Mouse (Mus musculus) ES-Bruce4 (cell line): ENCODE measurements around the gene Prrg2. TPM values are rescaled to one million over a fixed set of nuclear protein-coding genes. Genes with fewer than 3 reads are reported as not detected.

Source experiments
- H3K27ac ChIP-seq: 2 replicates; pipeline ENCODE4 v1.5.1; 2012; ENCODE audit warnings: low read length, inconsistent platforms; ENCODE audit not compliant: insufficient read depth
- H3K27me3 ChIP-seq: 2 replicates; pipeline ENCODE4 v1.6.1; 2012; ENCODE audit warnings: mild to moderate bottlenecking, low read length, inconsistent platforms; ENCODE audit not compliant: control insufficient read depth, poor library complexity, insufficient read depth, severe bottlenecking
- H3K36me3 ChIP-seq: 2 replicates; pipeline ENCODE4 v1.6.1; 2012; ENCODE audit warnings: inconsistent platforms, mild to moderate bottlenecking, low read length, moderate library complexity; ENCODE audit not compliant: control insufficient read depth, poor library complexity, insufficient read depth, severe bottlenecking
- H3K4me1 ChIP-seq: one replicate; pipeline ENCODE4 v1.8.1; 2011; ENCODE audit warnings: low read length; ENCODE audit not compliant: control insufficient read depth, insufficient read depth
- H3K4me3 ChIP-seq: 2 replicates; pipeline ENCODE4 v1.5.1; 2011; ENCODE audit warnings: low read depth, mild to moderate bottlenecking, low read length
- H3K9ac ChIP-seq: 2 replicates; pipeline ENCODE4 v1.6.1; 2012; ENCODE audit warnings: low read depth, mild to moderate bottlenecking, inconsistent platforms; ENCODE audit not compliant: poor library complexity, severe bottlenecking
- H3K9me3 ChIP-seq: replicated peaks from 2 replicates; pipeline ENCODE4 v1.6.1; 2012; ENCODE audit warnings: mild to moderate bottlenecking, low read length, inconsistent platforms; ENCODE audit not compliant: control insufficient read depth, poor library complexity, insufficient read depth, severe bottlenecking
- CTCF ChIP-seq: IDR thresholded peaks from one replicate; pipeline ENCODE4 v1.8.1; 2011; ENCODE audit warnings: low read depth, low read length
- EP300 ChIP-seq: IDR thresholded peaks from 2 replicates; pipeline ENCODE4 v1.6.1; 2011; ENCODE audit warnings: low read depth, low read length; ENCODE audit not compliant: insufficient read depth
- POLR2A ChIP-seq: IDR thresholded peaks from one replicate; pipeline ENCODE4 v1.8.1; 2011; ENCODE audit warnings: low read length; ENCODE audit not compliant: insufficient read depth
- polyA plus RNA-seq: library from polyadenylated mRNA; stranded (reverse); fragments of >200 nt; gene quantifications from 2 replicates; pipeline ENCODE4 v1.2.4, GENCODE M21; 2011; ENCODE audit warnings: low read depth; ENCODE audit not compliant: missing spikeins, insufficient read depth, insufficient read length

Prrg2 gene
- polyA plus RNA-seq, 1 experiment = 12.0 TPM

DNA sequence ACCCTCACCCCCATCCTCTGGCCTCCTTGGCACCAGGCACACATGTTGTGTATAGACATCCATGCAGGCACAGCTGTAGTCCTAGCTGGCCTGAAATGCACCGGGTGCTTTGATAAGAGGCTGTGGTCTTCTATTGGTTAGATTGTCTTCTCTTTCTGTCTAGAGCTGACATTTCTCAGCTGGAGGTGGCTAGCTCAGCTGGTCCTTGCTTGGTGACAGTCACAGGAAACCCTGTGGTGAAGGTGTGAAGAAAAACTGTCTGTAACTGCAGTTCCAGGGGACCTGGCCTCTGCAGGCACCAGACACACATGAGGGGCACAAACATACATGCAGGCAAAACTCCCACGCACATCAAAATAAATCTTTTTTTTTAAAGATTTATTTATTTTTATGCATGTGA lies 7.2 kb upstream of the Prrg2 start:
- no peak overlapping the region for H3K27ac ChIP-seq
- no peak overlapping the region for H3K9ac ChIP-seq
- H3K9me3 ChIP-seq = no peaks in the 10 kb centered on the region
- TF ChIP-seq POLR2A (no peak), EP300 (no peak), CTCF (no peak)
- H3K4me1 ChIP-seq = no peaks in the 10 kb centered on the region
- no peaks in the 10 kb centered on the region for H3K27me3 ChIP-seq
- H3K4me3 ChIP-seq = no peak overlapping the region
- no peaks in the 10 kb centered on the region for H3K36me3 ChIP-seq

DNA sequence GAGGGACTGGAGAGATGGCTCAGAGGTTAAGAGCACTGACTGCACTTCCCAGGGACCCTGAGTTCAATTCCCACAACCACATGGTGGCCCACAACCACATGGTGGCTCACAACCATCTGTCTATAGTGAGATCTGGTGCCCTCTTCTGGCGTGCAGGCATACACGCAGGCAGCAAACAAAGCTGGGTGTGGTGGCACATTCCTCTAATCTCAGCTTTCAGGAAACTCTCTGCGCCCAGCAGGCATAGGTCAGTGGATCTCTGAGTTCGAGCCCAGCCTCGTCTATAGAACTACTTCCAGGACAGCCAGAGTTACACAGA lies 5.5 kb upstream of the Prrg2 start:
- Histone ChIP-seq H3K9ac (peak overlapping the region; percentile 24; the same call in 1 of the 2 replicates), H3K9me3 (no peaks in the 10 kb centered on the region), H3K36me3 (no peaks in the 10 kb centered on the region), H3K27me3 (no peaks in the 10 kb centered on the region), H3K4me1 (no peaks in the 10 kb centered on the region), H3K4me3 (no peak overlapping the region), H3K27ac (peak overlapping the region; percentile 68)
- TF ChIP-seq CTCF (peak; percentile 99), POLR2A (no peak), EP300 (peak; percentile 80; the same call in 1 of the 2 replicates)

DNA sequence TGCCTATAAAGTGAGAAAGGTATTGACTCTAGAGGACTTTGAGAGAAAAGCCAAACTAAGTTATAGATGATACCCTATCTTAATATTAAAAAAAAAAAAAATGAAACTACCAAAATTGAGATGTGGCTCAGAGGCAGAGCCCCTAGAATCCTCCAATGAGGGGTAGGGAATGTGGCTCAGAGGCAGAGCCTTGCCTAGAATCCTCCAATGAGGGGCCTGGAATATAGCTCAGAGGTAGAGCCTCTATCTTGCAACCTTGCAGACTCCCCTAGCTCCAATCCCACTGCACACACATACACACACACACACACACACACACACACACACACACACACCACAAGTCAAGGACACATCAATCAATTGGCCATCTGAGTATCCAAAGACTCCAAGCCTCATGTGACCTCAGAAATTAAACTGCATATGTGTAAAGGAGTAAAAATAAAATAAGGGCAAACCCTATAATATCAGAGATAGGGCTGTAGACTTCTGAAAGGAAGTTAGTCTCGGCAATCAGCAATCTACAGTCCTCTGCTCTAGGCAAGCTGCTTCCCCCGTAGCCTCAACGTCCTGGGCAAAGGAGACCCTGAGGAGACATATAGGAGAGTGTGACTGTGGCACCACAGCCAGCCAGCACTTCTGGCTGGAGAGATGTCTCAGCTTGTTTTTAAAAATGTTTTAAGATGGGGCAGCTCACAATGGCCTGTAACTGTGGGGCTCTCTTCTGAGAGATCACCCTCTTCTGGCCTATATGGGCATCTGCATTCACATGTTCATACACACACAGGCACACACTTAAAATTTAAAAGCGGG lies 4.9 kb upstream of the Prrg2 start:
- Histone ChIP-seq H3K9ac (peak overlapping the region; percentile 24; the same call in 1 of the 2 replicates), H3K36me3 (no peaks in the 10 kb centered on the region), H3K4me1 (no peaks in the 10 kb centered on the region), H3K4me3 (no peak overlapping the region), H3K27me3 (no peaks in the 10 kb centered on the region), H3K9me3 (no peaks in the 10 kb centered on the region), H3K27ac (peak overlapping the region; percentile 68)
- TF ChIP-seq POLR2A (no peak), EP300 (no peak), CTCF (no peak)

DNA sequence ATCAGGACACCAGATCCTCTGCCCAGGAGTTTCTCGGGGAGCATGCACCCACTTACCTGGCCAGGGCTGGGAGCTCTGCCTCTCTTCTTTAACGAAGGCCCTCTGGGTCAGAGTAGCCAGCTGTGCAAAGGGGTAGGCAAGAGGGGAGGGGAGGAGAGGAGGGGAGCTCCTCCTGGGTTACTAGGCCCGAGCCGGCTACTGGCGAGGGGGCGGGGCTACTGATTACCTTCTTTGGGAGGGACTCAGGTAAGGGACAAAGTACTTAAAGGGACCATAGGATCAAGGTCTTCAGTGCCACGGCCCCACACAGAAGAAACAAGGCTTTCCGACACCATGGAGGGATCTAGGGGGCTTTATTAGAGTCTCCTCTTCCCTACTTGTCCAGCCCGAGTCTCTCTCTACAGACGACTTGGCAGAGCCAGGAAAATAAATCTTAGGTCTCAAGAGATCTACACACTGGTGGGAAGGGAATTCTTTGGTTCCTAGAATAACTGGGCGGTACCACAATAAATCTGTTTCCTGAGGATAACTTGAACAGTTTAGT lies 873 bp downstream of the Prrg2 start:
- no peaks in the 10 kb centered on the region for H3K36me3 ChIP-seq
- no peak overlapping the region for H3K27ac ChIP-seq
- no peaks in the 10 kb centered on the region for H3K4me1 ChIP-seq
- H3K9ac ChIP-seq = peak overlapping the region; percentile 15; the same call in 1 of the 2 replicates
- H3K9me3 ChIP-seq = no peaks in the 10 kb centered on the region
- no peak for TF ChIP-seq EP300
- no peak for TF ChIP-seq CTCF
- TF ChIP-seq POLR2A = no peak
- H3K27me3 ChIP-seq = no peaks in the 10 kb centered on the region
- H3K4me3 ChIP-seq = peak overlapping the region; percentile 54

DNA sequence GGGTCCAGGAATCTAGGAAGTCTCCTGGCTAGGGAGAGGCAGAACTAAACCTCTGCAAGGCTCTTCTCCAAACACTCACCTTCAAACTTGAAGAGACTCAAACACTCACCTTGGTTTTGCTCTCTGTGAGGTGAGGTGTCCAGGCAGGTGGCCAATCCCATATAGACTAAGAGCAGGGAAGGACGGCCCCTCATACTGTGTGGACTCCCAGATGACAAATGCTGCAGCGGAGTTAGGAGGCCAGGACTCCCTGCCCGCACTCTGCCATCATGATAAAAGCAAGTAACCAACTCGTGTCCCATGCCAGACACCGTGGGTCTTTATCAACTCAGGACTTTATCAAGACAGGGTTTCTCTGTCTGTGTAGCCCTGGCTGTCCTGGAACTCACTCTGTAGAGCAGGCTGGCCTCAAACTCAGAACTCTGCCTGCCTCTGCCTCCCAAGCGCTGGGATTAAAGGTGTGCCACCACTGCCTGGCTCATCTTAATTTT lies 1.8 kb downstream of the Prrg2 start:
- no peaks in the 10 kb centered on the region for H3K4me1 ChIP-seq
- no peak overlapping the region for H3K27ac ChIP-seq
- no peaks in the 10 kb centered on the region for H3K36me3 ChIP-seq
- no peak overlapping the region for H3K4me3 ChIP-seq
- TF ChIP-seq CTCF (no peak), POLR2A (no peak), EP300 (no peak)
- no peaks in the 10 kb centered on the region for H3K9me3 ChIP-seq
- H3K9ac ChIP-seq = no peak overlapping the region
- no peaks in the 10 kb centered on the region for H3K27me3 ChIP-seq
